Mouse (Mus musculus) urinary bladder, postnatal 14 days (tissue): Measurements from ENCODE around the gene Ap1g2.
A peak's percentile ranks its signal among the peaks of the same experiment; 100 is the strongest.

Source experiments
- DNase-seq: peaks from one replicate; pipeline ENCODE4 v3.0.0; 2021; ENCODE audit warnings: low spot score

Gene Ap1g2

DNA sequence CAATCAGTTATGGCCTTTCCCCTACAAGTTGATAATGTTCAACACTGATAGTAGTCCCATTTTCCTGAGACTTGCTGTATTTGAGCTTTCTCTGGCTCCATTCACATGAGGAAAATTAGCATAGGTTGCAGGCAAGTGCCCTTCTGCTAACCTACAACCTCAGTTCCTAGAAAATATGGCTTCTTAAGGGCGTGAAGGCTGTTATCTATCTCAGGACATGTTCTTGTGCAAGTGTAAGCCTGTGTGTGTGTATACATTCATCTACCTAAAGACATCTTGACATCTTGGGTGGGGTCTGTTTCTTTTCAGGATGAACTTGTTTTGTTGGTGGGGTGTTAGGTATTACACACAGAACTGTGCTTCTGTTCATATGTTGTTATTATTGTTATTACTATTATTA lies 47.4 kb downstream of the Ap1g2 start:
- DNase-seq = no peak

DNA sequence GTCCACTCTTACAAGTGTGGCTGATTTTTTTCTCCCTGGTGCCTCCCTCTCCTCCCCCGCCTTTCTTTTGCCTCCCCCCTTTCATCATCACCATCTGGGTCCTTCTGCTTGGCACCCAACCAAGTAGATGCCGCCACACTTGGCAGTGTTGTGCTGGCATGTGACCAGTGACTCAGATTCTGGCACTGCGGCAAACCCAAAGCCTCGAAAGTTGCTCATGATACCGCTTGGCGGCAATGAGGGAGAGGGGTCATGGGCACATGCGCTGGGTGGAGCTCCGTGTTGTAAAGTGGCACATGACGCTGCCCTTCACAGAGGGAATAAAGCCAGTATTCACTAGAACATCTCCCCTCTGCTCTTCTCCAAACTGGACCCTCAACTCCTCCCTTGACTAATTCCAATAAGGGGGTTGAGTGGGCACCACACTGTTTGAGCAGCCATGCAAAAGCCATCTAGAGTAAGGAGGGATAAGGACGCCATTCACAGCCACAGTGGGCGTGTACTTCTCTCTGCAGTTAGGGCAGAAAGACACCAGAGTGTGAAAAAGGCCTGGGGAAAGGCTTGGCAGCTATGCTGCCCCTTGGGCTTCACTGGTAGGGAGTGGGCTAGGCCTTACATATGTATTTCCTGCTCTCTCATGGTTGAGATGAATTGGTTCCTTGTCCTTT lies 51.1 kb downstream of the Ap1g2 start:
- DNase-seq = peak; percentile 15

DNA sequence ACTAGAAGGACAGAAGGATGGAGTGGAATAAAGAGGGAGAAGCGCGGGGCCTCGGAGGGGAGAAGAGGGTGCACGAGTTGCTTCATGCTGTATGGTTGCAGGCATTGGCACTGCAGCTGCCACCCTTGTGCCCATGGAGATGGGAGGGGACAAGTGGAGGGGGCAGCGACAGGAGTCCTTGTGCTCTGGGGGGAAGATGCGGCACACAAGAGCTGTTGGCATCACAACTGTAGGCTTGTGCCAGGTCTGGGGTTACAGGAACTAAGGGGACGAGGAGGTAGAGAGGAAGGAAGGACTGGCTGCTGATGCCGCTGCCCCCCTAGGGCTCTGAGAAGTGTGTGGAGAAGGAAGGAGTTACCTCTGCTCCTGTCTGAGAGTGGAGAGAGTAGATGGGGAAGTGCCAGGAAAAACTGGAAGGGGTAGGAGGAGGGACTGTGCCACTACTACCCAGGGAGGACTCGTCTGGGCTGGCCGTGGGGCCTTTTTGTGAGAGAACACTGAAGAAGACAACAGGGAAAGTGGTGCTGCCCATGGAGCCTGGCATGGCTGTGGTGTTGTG lies 52.1 kb downstream of the Ap1g2 start:
- no peak for DNase-seq

DNA sequence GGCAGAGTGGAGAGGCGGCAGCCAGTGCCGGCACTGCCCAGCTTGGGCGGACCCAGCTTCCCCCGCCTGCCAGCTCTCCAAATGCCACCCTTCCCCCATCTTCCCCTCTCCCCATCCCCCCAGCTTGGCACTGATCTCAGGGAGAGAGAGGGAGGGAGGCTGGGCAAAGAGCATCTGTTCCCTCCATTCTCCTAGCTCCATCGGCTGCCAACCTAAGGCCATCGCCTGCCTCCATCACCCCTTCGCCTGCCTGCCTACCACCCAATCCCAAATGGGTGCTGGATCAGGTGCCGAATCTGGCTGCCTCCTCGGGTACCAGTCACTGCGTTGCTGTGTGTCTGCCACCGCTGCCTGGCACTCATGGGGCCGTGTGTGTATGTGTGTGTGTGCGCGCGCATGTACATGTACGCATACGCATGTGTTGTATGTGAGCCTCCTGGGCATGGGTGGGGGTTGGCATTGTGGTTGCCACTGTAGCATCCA lies 52.6 kb downstream of the Ap1g2 start:
- DNase-seq = no peak

DNA sequence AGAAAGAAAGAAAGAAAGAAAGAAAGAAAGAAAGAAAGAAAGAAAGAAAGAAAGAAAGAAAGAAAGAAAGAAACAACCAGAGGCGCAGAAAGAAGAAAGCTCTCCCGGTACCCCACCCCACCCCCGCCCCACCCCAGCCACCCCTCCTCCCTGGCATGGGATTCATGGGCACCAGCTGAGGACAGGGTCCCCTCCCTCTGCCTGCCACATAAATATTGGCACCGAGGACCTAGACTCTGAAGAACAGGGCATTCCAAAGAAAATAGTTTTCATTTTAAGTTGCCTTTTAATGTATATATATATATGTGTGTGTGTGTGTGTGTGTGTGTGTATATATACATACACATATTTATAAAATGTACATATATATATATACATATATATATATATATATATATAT lies 53.3 kb downstream of the Ap1g2 start:
- no peak for DNase-seq

DNA sequence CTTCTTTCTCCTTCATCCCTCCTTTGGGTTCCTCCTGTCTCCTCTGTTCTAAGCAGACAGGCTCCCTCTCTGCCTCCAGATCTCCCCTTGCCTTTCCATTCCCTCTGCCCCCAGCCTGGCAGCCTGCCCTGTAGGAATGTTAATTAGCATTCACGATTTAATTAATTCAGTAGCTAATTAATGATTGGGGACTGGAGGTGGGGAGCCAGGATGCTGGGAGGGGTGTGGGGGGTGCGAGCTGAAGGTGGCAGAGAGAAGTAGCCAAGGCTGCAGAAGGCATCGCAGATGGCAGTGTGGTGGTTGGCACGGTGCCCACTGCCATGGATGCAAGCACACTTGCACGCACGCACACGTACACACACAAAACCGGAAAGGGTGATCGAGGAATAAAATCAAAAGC lies 53.9 kb downstream of the Ap1g2 start:
- DNase-seq = no peak
